Mouse (Mus musculus): ENCODE data around the gene Gm13889. TPM values are rescaled to one million over a fixed set of nuclear protein-coding genes. Genes with fewer than 3 reads are reported as not detected.

Gene Gm13889
- total and polyA plus RNA-seq, 2 experiments, result 0.46 to 4.3 TPM

DNA sequence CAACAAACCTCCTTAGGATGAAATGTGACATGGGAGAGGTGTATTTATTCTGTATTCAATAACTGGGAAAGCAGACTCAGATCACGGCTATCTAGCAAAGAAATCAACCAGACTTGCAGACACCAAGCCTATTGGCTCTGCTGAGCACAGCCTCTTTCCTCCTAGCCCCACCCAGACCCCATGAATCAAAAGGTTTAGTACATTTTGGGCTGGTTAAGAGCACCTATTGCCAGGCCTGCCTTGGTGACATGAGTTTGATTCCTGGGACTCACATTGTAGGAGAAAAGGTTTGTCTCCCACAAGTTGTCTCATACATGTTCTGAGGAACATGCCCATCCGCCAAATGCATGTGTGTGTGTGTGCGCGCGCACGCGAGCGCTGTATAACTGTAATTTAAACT, 30.9 kb downstream of the Gm13889 start:
- H3K4me1 ChIP-seq (ENCODE audit: control insufficient read depth, insufficient read depth, low read length), result no peaks in the 10 kb centered on the region
- no peaks in the 10 kb centered on the region; the same call in 1 of the 2 replicates for H3K27me3 ChIP-seq (ENCODE audit: control insufficient read depth, insufficient read depth, low read length)
- no peak for DNase-seq (ENCODE audit: extremely low read depth, low read depth, low spot score)
- no peaks in the 10 kb centered on the region for H3K36me3 ChIP-seq (ENCODE audit: control insufficient read depth, insufficient read depth, low read length)
- H3K9ac ChIP-seq (ENCODE audit: low read depth, low read length), result no peak overlapping the region
- no peak overlapping the region for H3K4me3 ChIP-seq (ENCODE audit: insufficient read depth, low read depth, low read length)
- TF ChIP-seq POLR2A (IDR thresholded peaks at IDR 0.05; ENCODE audit: extremely low read depth, insufficient read depth, low read length) (no peak), CTCF (IDR thresholded peaks at IDR 0.05; ENCODE audit: low read depth, low read length) (no peak)
- no peaks in the 10 kb centered on the region for H3K79me2 ChIP-seq (ENCODE audit: control insufficient read depth, insufficient read depth, low read length)
- WGBS, result 95% methylated on average over 8 of the region's 8 CpGs
- H3K27ac ChIP-seq (replicated peaks; ENCODE audit: insufficient read depth, low read depth, low read length), result no peak overlapping the region

DNA sequence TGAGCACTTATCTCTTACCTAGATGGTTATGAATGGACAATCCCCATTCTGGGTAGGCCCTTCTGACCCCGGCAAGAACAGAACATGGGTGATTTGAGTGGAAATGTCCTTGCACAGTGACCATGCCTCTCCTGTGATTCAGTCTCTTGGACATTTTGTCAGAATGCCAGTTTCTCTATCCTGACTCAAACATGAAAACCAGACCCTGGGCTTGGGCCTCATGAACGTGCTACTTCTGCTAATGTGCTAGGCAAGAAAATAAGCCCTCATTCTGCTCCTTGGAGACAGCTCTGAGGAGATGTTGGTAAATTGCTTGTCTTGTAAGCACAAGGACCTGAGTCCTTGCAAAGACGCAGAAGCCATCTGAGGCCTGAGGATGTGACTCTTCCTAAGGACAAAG, 37.9 kb downstream of the Gm13889 start:
- no peaks in the 10 kb centered on the region for H3K4me1 ChIP-seq (ENCODE audit: control insufficient read depth, insufficient read depth, low read length)
- no peaks in the 10 kb centered on the region for H3K36me3 ChIP-seq (ENCODE audit: control insufficient read depth, insufficient read depth, low read length)
- H3K4me3 ChIP-seq (ENCODE audit: insufficient read depth, low read depth, low read length), result no peak overlapping the region
- no peak for DNase-seq (ENCODE audit: extremely low read depth, low read depth, low spot score)
- no peak overlapping the region for H3K9ac ChIP-seq (ENCODE audit: low read depth, low read length)
- WGBS, result 85% methylated on average over 3 of the region's 3 CpGs
- no peaks in the 10 kb centered on the region for H3K27me3 ChIP-seq (ENCODE audit: control insufficient read depth, insufficient read depth, low read length)
- H3K79me2 ChIP-seq (ENCODE audit: control insufficient read depth, insufficient read depth, low read length), result no peaks in the 10 kb centered on the region
- no peak for TF ChIP-seq POLR2A (IDR thresholded peaks at IDR 0.05; ENCODE audit: extremely low read depth, insufficient read depth, low read length)
- no peak for TF ChIP-seq CTCF (IDR thresholded peaks at IDR 0.05; ENCODE audit: low read depth, low read length)
- no peak overlapping the region for H3K27ac ChIP-seq (replicated peaks; ENCODE audit: insufficient read depth, low read depth, low read length)

GRCm38 (mm10) chr2:93913552-93913951, 43.4 kb downstream of the Gm13889 start:
- no peak overlapping the region for H3K9ac ChIP-seq (ENCODE audit: low read depth, low read length)
- H3K27ac ChIP-seq (replicated peaks; ENCODE audit: insufficient read depth, low read depth, low read length), result no peak overlapping the region
- H3K79me2 ChIP-seq (ENCODE audit: control insufficient read depth, insufficient read depth, low read length), result no peaks in the 10 kb centered on the region
- TF ChIP-seq CTCF (IDR thresholded peaks at IDR 0.05; ENCODE audit: low read depth, low read length), result no peak
- no peak for TF ChIP-seq POLR2A (IDR thresholded peaks at IDR 0.05; ENCODE audit: extremely low read depth, insufficient read depth, low read length)
- peaks cover 3% of the 10 kb centered on the region; the same call in 1 of the 2 replicates for H3K27me3 ChIP-seq (ENCODE audit: control insufficient read depth, insufficient read depth, low read length)
- no peak overlapping the region for H3K4me3 ChIP-seq (ENCODE audit: insufficient read depth, low read depth, low read length)
- H3K4me1 ChIP-seq (ENCODE audit: control insufficient read depth, insufficient read depth, low read length), result no peaks in the 10 kb centered on the region
- 92% methylated on average over 2 of the region's 2 CpGs for WGBS
- no peaks in the 10 kb centered on the region for H3K36me3 ChIP-seq (ENCODE audit: control insufficient read depth, insufficient read depth, low read length)
- no peak for DNase-seq (ENCODE audit: extremely low read depth, low read depth, low spot score)

GRCm38 (mm10) chr2:93911942-93912341, 45.1 kb downstream of the Gm13889 start:
- Histone ChIP-seq H3K4me1 (ENCODE audit: control insufficient read depth, insufficient read depth, low read length) (no peaks in the 10 kb centered on the region), H3K9ac (ENCODE audit: low read depth, low read length) (no peak overlapping the region), H3K36me3 (ENCODE audit: control insufficient read depth, insufficient read depth, low read length) (no peaks in the 10 kb centered on the region), H3K79me2 (ENCODE audit: control insufficient read depth, insufficient read depth, low read length) (no peaks in the 10 kb centered on the region), H3K27ac (replicated peaks; ENCODE audit: insufficient read depth, low read depth, low read length) (no peak overlapping the region), H3K27me3 (ENCODE audit: control insufficient read depth, insufficient read depth, low read length) (peaks cover 3% of the 10 kb centered on the region; the same call in 1 of the 2 replicates), H3K4me3 (ENCODE audit: insufficient read depth, low read depth, low read length) (no peak overlapping the region)
- no peak for TF ChIP-seq CTCF (IDR thresholded peaks at IDR 0.05; ENCODE audit: low read depth, low read length)
- TF ChIP-seq POLR2A (IDR thresholded peaks at IDR 0.05; ENCODE audit: extremely low read depth, insufficient read depth, low read length), result no peak
- WGBS, result 82% methylated on average over 10 of the region's 10 CpGs
- DNase-seq (ENCODE audit: extremely low read depth, low read depth, low spot score), result no peak

DNA sequence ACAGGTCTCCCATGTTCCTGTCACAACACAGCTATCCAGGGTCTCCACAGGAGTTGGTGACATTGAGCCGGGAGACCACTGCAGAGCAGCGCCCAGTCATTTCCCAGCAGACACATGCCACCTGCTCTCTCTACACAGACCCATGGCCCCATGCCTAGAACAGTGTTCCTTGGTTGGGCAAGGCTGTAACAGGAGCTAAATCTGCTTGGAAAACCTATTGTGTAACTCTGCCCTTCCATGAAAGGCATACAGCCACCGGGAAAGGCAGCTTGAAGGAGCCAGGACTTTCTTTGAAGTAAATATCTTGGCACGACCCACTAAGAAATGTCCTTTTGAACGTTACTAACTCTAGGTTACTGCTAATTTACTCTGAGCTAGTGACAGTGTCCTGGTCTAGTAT, 47.3 kb downstream of the Gm13889 start:
- no peak for DNase-seq (ENCODE audit: extremely low read depth, low read depth, low spot score)
- no peaks in the 10 kb centered on the region for H3K79me2 ChIP-seq (ENCODE audit: control insufficient read depth, insufficient read depth, low read length)
- no peaks in the 10 kb centered on the region for H3K36me3 ChIP-seq (ENCODE audit: control insufficient read depth, insufficient read depth, low read length)
- no peaks in the 10 kb centered on the region for H3K4me1 ChIP-seq (ENCODE audit: control insufficient read depth, insufficient read depth, low read length)
- no peak overlapping the region for H3K27ac ChIP-seq (replicated peaks; ENCODE audit: insufficient read depth, low read depth, low read length)
- H3K9ac ChIP-seq (ENCODE audit: low read depth, low read length), result no peak overlapping the region
- 74% methylated on average over 5 of the region's 5 CpGs for WGBS
- no peak overlapping the region for H3K4me3 ChIP-seq (ENCODE audit: insufficient read depth, low read depth, low read length)
- TF ChIP-seq CTCF (IDR thresholded peaks at IDR 0.05; ENCODE audit: low read depth, low read length) (no peak), POLR2A (IDR thresholded peaks at IDR 0.05; ENCODE audit: extremely low read depth, insufficient read depth, low read length) (no peak)
- H3K27me3 ChIP-seq (ENCODE audit: control insufficient read depth, insufficient read depth, low read length), result peaks cover 3% of the 10 kb centered on the region; the same call in 1 of the 2 replicates

- TF ChIP-seq POLR2A (IDR thresholded peaks at IDR 0.05; ENCODE audit: extremely low read depth, insufficient read depth, low read length) (no peak), CTCF (IDR thresholded peaks at IDR 0.05; ENCODE audit: low read depth, low read length) (no peak)
- Histone ChIP-seq H3K27ac (replicated peaks; ENCODE audit: insufficient read depth, low read depth, low read length) (no peak overlapping the region), H3K4me1 (ENCODE audit: control insufficient read depth, insufficient read depth, low read length) (no peaks in the 10 kb centered on the region), H3K4me3 (ENCODE audit: insufficient read depth, low read depth, low read length) (no peak overlapping the region), H3K36me3 (ENCODE audit: control insufficient read depth, insufficient read depth, low read length) (no peaks in the 10 kb centered on the region), H3K27me3 (ENCODE audit: control insufficient read depth, insufficient read depth, low read length) (peaks cover 3% of the 10 kb centered on the region; the same call in 1 of the 2 replicates), H3K79me2 (ENCODE audit: control insufficient read depth, insufficient read depth, low read length) (no peaks in the 10 kb centered on the region), H3K9ac (ENCODE audit: low read depth, low read length) (no peak overlapping the region)
- DNase-seq (ENCODE audit: extremely low read depth, low read depth, low spot score), result no peak
- WGBS, result 73% methylated on average over 9 of the region's 9 CpGs
These were observed 49.3 kb downstream of the Gm13889 start for GRCm38 (mm10) chr2:93907519-93908294.
